Mouse (Mus musculus): ENCODE data around the gene Loxl4. TPM values are rescaled to one million over a fixed set of nuclear protein-coding genes. Genes with fewer than 3 reads are reported as not detected.

Loxl4 gene
- 0.08 and 0.11 TPM in 2 replicates for polyA plus RNA-seq (2016; fragmentation: Nextera tagmentation; extraction: Ambion mirVana)

DNA sequence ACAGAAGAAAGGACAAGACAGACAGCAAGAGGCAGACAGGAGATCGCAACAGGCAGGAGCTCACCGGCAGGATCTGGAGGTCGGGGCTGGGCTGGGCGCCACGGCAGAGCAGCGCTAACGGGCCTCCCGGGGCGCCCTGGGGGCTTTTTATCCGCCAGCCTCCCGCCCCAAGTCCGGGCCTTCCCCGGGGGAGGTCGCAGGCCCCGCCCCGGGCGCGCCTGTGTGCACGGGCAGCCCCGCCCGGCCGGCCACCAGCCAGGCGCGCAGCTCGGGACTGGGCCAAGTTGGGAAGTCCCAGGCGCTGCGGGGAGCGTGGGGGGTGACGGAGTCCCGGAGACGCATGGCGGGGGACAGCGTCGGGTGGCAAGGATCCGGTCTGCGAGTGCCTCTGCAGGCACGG, at the start of gene Loxl4:
TSS of gene Loxl4 (minus strand) at position 160 of the 400 bp plus-strand sequence.
- peak within 1 kb of the TSS; percentile 59 for H3K4me2 ChIP-seq
- H3K4me1 ChIP-seq, result peaks cover 9% of the 10 kb centered on the region; the same call in 1 of the 2 replicates
- H3K9ac ChIP-seq, result no peak within 1 kb of the TSS
- ATAC-seq, result no peak
- H3K27me3 ChIP-seq (replicated peaks), result peaks cover 65% of the 10 kb centered on the region
- peak within 1 kb of the TSS; percentile 36 for H3K4me3 ChIP-seq
- H3K9me3 ChIP-seq (replicated peaks), result no peaks in the 10 kb centered on the region
- no peak within 1 kb of the TSS for H3K27ac ChIP-seq
- 2% methylated on average over 37 of the region's 37 CpGs for WGBS (ENCODE audit: insufficient replicate concordance)
- H3K36me3 ChIP-seq, result no peaks in the 10 kb centered on the region

DNA sequence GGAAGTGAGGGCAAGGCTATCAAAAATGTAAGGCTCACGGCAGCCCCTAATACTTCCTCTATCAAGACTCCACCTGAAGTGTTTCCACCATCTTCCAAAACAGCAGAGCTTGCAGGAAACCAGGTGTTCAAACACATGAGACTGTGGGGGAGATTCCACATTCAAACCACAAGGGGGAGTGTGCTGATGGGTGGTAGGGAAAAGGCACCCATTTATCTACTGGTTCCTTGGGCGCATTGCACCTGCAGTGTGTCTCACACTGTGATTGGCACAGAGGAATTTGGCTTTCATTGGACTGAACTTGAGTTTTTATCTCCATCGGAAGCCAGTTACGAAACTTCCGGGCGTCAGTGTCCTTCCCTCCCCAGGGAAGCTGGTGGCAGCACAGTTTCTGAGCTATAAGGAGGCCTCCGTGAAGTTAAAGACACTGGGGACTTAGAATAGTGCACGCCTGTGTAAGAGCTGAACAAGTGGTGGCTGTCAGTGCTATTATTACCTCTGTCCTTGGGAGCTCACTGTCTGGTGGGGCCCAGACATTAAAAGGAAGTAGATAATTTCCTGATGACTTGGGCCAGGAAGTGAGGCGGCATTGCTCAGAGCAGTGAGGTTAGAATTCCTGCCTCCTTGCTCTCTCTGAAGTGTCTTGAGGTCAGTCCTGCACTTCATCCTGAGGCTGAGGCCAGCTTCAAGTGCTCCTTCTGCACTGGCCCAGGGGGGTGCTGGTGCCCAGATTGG, 49.0 kb upstream of the Loxl4 start:
- ATAC-seq, result no peak; the same call in 1 of the 2 replicates

DNA sequence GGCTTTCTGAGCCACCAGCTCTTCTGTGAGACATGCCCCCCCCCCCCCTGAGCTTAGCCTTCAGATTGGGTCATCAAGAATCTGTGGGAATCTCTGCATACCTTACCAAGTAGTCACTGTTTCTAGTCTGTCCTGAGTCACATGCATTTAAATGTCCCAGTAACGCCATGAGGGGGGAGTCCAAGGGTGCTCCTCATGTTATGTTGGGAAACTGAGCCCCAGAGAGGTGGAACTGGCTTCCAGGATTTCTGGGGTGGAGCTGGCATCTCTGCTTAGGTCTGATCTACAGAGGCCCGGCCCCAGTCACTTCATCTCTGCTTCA, 47.6 kb upstream of the Loxl4 start:
- H3K4me2 ChIP-seq, result no peak overlapping the region
- ATAC-seq, result no peak
- H3K4me1 ChIP-seq, result peaks cover 10% of the 10 kb centered on the region; the same call in 1 of the 2 replicates
- no peaks in the 10 kb centered on the region for H3K36me3 ChIP-seq
- WGBS (ENCODE audit: insufficient replicate concordance), result 76% methylated on average over 2 of the region's 2 CpGs
- peaks cover 24% of the 10 kb centered on the region for H3K27me3 ChIP-seq (replicated peaks)
- H3K9me3 ChIP-seq (replicated peaks), result no peaks in the 10 kb centered on the region
- no peak overlapping the region for H3K4me3 ChIP-seq
- H3K27ac ChIP-seq, result no peak overlapping the region
- no peak overlapping the region for H3K9ac ChIP-seq

More for the DNA sequence above, 49.0 kb upstream of the Loxl4 start:
- no peaks in the 10 kb centered on the region for H3K36me3 ChIP-seq
- no peak overlapping the region for H3K27ac ChIP-seq
- peaks cover 10% of the 10 kb centered on the region; the same call in 1 of the 2 replicates for H3K4me1 ChIP-seq
- H3K4me3 ChIP-seq, result no peak overlapping the region
- 24% methylated on average over 9 of the region's 9 CpGs for WGBS (ENCODE audit: insufficient replicate concordance)
- no peak overlapping the region for H3K4me2 ChIP-seq
- no peak overlapping the region for H3K9ac ChIP-seq
- H3K27me3 ChIP-seq (replicated peaks), result peaks cover 19% of the 10 kb centered on the region
- H3K9me3 ChIP-seq (replicated peaks), result no peaks in the 10 kb centered on the region

DNA sequence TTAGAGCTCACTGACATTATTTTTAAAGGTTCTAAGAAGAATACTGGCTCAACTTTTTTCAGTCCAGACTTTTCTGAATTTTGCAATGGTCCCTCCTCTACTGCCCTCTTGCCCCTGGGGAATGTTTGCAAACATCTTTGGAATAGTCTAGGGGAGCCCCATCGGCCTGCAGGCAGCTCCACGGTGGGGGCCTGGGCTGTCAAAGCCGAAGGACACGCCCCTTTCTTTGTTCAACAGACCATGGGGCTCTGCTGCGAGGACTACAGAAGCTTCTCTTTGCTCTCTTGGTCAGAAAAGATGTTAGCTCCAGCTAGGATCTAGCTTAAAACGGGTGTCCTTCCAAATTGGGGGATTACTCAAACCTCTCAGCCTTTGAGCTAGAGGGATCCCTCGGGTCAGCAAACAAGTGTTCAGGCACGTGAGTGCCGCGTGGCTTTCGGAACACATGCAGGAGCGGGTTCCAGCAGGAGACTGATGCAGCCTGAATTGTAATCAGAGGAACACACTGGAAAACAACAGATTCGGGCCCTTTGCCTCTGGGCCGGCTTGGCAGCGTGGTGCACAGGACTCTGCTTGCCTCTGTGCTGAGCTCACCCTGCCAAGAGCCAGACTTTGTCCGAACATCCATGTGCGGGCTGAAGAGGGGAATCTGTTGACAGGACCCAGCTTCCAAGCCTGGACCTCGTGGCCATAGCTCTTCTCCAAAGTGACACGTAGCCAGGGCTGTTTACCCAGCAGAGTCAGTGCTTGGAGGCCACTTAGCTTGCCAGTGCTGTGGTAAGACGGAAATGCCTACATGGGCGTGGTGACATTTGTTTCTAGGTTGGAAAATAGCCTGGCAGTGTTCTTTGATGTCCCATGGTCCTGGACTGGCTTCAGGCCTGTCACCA, 47.0 kb upstream of the Loxl4 start:
- Histone ChIP-seq H3K9ac (no peak overlapping the region), H3K36me3 (no peaks in the 10 kb centered on the region), H3K4me1 (peaks cover 10% of the 10 kb centered on the region; the same call in 1 of the 2 replicates), H3K9me3 (replicated peaks) (no peaks in the 10 kb centered on the region), H3K4me3 (no peak overlapping the region), H3K4me2 (no peak overlapping the region), H3K27ac (no peak overlapping the region), H3K27me3 (replicated peaks) (peaks cover 24% of the 10 kb centered on the region)
- 58% methylated on average over 21 of the region's 21 CpGs for WGBS (ENCODE audit: insufficient replicate concordance)
- ATAC-seq, result no peak

DNA sequence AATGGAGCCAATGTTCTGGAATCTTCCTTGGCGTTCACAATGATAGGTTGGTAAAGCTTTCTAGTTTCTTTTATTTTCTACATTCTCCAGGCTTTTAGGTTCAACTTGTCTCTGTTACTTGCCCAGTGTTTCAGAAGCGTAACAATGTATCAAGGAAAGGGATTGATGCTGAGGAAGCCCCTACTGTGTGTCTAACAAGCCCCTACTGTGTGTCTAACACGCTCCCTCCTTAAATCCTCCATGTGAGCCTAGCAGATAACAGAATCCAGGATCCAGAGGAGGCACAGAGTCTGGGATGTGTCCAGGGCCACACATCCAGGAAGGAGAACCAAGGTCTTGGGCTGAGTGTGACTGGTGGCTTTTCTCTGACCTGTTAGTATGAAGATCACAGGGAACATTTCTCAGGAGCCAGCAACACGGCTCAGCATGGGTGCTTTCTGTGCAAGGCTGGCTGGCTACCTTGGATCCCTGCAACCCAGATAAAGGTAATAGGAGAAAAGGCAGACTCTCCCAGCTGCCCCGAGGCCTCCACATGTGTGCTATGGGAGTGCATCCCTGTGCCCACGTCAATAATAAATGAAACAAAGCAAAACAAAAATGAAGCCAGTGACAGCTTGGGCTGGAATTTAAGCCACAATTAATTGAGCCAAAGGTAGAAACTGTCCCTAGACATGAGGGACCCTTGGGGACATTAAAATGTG, 46.0 kb upstream of the Loxl4 start:
- H3K4me1 ChIP-seq, result peaks cover 10% of the 10 kb centered on the region; the same call in 1 of the 2 replicates
- H3K9me3 ChIP-seq (replicated peaks), result no peaks in the 10 kb centered on the region
- no peak overlapping the region for H3K4me3 ChIP-seq
- H3K9ac ChIP-seq, result no peak overlapping the region
- WGBS (ENCODE audit: insufficient replicate concordance), result 60% methylated on average over 6 of the region's 6 CpGs
- H3K27me3 ChIP-seq (replicated peaks), result peaks cover 24% of the 10 kb centered on the region
- H3K36me3 ChIP-seq, result no peaks in the 10 kb centered on the region
- H3K4me2 ChIP-seq, result no peak overlapping the region
- H3K27ac ChIP-seq, result no peak overlapping the region
- no peak for ATAC-seq

DNA sequence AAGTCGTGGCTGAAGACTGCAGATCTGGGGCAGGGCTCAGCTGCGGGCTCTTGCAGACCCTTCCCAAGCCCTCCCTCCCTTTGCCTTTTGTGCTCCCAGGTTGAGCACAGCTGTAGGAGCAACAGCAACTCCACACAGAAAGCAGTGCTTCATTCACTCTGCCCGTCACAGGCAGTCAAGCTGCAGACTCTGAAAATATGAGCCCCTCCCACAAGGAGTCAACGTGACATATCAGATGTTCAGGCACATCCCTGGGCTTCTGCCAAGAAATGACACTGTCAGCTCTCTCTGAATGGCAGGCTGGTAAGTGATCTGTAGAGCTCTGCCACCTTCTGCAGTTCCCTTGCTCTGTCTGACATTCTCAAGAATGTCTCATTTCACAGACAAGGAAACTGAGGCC, 45.2 kb upstream of the Loxl4 start:
- Histone ChIP-seq H3K36me3 (no peaks in the 10 kb centered on the region), H3K4me3 (no peak overlapping the region), H3K27me3 (replicated peaks) (peaks cover 20% of the 10 kb centered on the region; the same call in 1 of the 2 replicates), H3K9ac (no peak overlapping the region), H3K4me2 (no peak overlapping the region), H3K9me3 (replicated peaks) (no peaks in the 10 kb centered on the region), H3K27ac (no peak overlapping the region), H3K4me1 (peaks cover 10% of the 10 kb centered on the region; the same call in 1 of the 2 replicates)
- ATAC-seq, result no peak
- 40% methylated on average over 4 of the region's 4 CpGs for WGBS (ENCODE audit: insufficient replicate concordance)

DNA sequence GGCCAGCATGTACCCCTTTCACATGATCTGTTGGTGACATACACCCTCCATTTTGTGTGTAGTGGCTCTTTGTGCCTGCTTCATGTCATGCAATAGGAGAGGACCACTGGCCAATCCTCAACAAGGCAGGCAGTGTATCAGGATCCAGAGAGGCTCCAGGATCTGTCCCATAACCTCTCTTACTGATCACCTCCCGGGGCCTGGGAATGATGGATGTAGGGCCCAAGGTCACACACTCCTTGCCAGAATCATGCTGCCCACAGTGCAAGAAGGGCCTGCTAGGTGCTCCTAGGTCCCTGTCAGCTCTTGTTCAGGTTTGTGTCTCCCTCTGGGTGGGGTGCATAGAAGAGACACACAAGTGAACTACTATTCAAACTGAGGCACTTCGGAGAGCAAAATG, 44.7 kb upstream of the Loxl4 start:
- Histone ChIP-seq H3K27me3 (replicated peaks) (peaks cover 17% of the 10 kb centered on the region; the same call in 1 of the 2 replicates), H3K4me2 (no peak overlapping the region), H3K4me1 (peaks cover 10% of the 10 kb centered on the region; the same call in 1 of the 2 replicates), H3K9ac (no peak overlapping the region), H3K4me3 (no peak overlapping the region), H3K27ac (no peak overlapping the region), H3K9me3 (replicated peaks) (no peaks in the 10 kb centered on the region), H3K36me3 (no peaks in the 10 kb centered on the region)
- 83% methylated on average over 2 of the region's 2 CpGs for WGBS (ENCODE audit: insufficient replicate concordance)
- no peak for ATAC-seq

DNA sequence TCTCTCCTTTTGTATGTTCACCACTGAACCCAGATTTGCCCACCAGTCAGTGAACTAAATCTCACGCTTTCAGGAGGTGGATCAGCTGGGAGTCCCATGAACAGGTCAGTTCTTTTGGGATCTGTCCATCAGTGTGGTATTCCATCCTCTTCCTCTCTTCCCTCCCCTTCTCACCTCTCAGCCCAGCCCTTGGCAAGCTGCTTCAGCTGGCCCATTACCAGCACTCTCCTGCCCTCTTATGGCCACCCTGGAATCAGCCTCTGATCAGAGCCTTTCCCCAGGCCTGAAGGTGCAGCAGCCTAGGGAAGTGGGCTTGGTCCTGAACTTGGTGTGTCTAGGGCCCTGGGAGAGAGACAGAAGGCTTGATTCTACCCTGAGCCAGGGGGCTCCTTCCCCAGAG, 42.4 kb upstream of the Loxl4 start:
- Histone ChIP-seq H3K36me3 (no peaks in the 10 kb centered on the region), H3K27me3 (replicated peaks) (peaks cover 17% of the 10 kb centered on the region; the same call in 1 of the 2 replicates), H3K9me3 (replicated peaks) (no peaks in the 10 kb centered on the region), H3K9ac (no peak overlapping the region), H3K4me3 (no peak overlapping the region), H3K4me1 (no peaks in the 10 kb centered on the region; the same call in 1 of the 2 replicates), H3K4me2 (no peak overlapping the region), H3K27ac (no peak overlapping the region)
- 37% methylated on average over 1 of the region's 1 CpGs for WGBS (ENCODE audit: insufficient replicate concordance)
- no peak; the same call in 1 of the 2 replicates for ATAC-seq

DNA sequence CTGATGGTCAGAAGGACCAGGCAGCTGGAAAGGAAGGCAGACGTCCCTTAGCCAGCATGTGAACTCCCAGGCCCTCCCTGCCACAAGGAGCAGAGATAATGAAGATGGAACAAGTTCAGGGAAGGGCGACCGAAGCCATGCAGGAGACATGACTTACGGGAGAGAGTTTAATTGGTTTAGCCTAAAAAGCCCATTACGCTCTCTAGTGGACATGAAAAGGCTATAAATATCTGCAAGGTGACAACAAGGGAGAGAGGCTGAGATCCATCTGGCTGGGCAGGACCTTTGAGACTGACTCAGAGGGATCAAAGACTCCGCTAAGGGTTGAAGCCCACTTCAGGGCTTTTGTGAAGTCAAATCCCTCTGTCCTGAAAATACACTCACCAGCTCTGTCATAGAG, 40.5 kb upstream of the Loxl4 start:
- no peaks in the 10 kb centered on the region for H3K9me3 ChIP-seq (replicated peaks)
- 40% methylated on average over 6 of the region's 6 CpGs for WGBS (ENCODE audit: insufficient replicate concordance)
- no peaks in the 10 kb centered on the region; the same call in 1 of the 2 replicates for H3K4me1 ChIP-seq
- no peak for ATAC-seq
- H3K4me3 ChIP-seq, result no peak overlapping the region
- no peak overlapping the region for H3K27ac ChIP-seq
- H3K27me3 ChIP-seq (replicated peaks), result peaks cover 17% of the 10 kb centered on the region; the same call in 1 of the 2 replicates
- H3K9ac ChIP-seq, result no peak overlapping the region
- H3K36me3 ChIP-seq, result no peaks in the 10 kb centered on the region
- H3K4me2 ChIP-seq, result no peak overlapping the region

DNA sequence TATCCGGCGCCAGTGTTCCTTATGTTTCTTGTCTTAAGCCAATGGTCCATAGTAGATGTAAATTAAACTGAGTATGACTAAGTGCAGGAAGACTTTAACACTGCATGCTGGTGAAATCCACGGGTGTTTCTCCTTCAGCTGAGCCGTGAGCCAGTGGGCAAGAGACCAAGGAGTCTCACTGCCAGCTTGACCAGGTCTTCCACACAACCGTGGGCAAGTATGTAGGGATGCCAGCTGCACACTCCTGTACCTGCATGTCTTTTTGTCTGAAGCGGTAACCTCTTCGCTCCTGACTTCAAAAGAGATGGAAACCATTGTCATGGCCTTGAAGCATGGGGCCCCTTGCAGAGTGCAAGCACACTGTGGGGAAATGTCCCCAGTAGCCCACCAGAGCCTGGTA, 39.8 kb upstream of the Loxl4 start:
- Histone ChIP-seq H3K4me3 (no peak overlapping the region), H3K27ac (no peak overlapping the region), H3K27me3 (replicated peaks) (0 out of 2 replicates have a peak, but pooled peaks cover 13% of the 10 kb centered on the region), H3K4me2 (no peak overlapping the region), H3K9ac (no peak overlapping the region), H3K36me3 (no peaks in the 10 kb centered on the region), H3K4me1 (no peaks in the 10 kb centered on the region; the same call in 1 of the 2 replicates), H3K9me3 (replicated peaks) (no peaks in the 10 kb centered on the region)
- 60% methylated on average over 7 of the region's 7 CpGs for WGBS (ENCODE audit: insufficient replicate concordance)
- no peak for ATAC-seq

DNA sequence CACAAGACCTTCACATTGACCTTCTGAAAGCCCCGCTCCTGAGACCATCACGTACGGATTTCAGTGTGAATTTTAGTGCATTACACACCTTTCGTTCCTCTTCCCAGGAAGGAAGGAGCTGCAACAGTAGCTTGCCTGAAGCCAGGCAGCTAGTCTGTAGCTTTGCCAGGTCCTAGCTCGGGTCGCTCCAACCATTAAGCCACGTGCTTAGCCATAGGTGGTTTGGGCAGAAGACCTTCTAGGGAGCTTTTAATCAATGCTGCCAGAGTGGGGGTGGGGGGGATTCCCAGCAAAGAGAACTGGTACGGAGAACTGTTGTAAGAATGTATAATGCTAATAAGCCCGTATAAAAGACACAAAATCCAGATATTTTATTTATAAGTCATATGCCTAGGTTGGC, 27.6 kb upstream of the Loxl4 start:
- H3K36me3 ChIP-seq, result no peaks in the 10 kb centered on the region
- no peaks in the 10 kb centered on the region for H3K4me1 ChIP-seq
- 66% methylated on average over 9 of the region's 9 CpGs for WGBS (ENCODE audit: insufficient replicate concordance)
- H3K4me2 ChIP-seq, result no peak overlapping the region
- no peak overlapping the region for H3K27ac ChIP-seq
- H3K4me3 ChIP-seq, result no peak overlapping the region
- H3K9ac ChIP-seq, result no peak overlapping the region
- H3K27me3 ChIP-seq (replicated peaks), result no peaks in the 10 kb centered on the region
- H3K9me3 ChIP-seq (replicated peaks), result no peaks in the 10 kb centered on the region
- ATAC-seq, result no peak

Measured in liver, embryonic 12.5 days (tissue).